Mouse (Mus musculus) splenic B cell, adult 2 months (primary cell): ENCODE data around the gene Clk1.
A peak's percentile ranks its signal among the peaks of the same experiment; 100 is the strongest.

Source experiments
- DNase-seq: peaks from one replicate; pipeline ENCODE4 v3.0.0-alpha.2; 2011; ENCODE audit warnings: low read depth, low spot score
- H3K27me3 ChIP-seq: 2 replicates; pipeline ENCODE4 v1.6.1; 2012; ENCODE audit warnings: mild to moderate bottlenecking, low read length, moderate library complexity, mixed read lengths; ENCODE audit not compliant: control insufficient read depth, poor library complexity, insufficient read depth, severe bottlenecking
- H3K36me3 ChIP-seq: 2 replicates; pipeline ENCODE4 v1.6.1; 2012; ENCODE audit warnings: mild to moderate bottlenecking, low read length, moderate library complexity, mixed read lengths; ENCODE audit not compliant: control insufficient read depth, poor library complexity, insufficient read depth, severe bottlenecking

The Clk1 gene

DNA sequence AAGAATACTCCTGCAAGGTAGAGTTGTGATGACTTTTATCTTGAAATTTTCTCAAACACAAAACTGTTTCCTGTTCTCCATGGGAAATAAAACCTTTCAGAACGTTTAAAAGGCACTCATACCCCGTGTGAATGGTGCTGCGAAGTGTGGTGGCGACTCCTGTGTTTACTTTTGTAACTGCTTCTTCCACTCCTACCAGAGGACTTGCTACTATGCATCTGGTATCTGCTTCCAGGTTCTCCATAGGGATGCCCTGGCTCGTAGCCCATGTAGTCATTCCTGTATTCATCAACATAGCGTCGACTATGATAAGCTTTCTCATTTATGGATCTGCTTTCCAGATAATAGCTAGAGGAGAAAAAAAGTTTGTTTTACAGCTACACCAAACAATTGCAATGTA is 2.9 kb downstream of the Clk1 start:
- H3K36me3 ChIP-seq, result peaks cover 31% of the 10 kb centered on the region
- H3K27me3 ChIP-seq, result no peaks in the 10 kb centered on the region
- no peak for DNase-seq

DNA sequence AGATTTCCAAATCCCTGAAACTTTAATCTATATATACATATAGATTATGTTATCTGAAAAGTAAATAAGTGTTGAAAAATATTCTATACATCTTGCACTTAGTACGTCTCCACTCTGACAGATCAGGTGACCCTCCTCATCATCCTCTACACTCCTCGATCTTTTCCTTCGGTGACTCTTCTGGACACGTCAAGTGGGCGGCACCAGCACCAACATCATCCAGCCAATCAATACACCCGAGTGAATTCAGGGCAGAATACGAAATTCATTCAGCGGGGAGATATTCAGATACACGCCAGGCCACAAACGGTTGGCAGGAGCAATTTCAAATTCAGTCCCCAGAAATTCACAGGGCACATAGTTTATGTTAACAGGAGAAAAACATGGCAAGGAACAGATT is 3.8 kb downstream of the Clk1 start:
- DNase-seq, result no peak
- Histone ChIP-seq H3K36me3 (peaks cover 38% of the 10 kb centered on the region), H3K27me3 (no peaks in the 10 kb centered on the region)

DNA sequence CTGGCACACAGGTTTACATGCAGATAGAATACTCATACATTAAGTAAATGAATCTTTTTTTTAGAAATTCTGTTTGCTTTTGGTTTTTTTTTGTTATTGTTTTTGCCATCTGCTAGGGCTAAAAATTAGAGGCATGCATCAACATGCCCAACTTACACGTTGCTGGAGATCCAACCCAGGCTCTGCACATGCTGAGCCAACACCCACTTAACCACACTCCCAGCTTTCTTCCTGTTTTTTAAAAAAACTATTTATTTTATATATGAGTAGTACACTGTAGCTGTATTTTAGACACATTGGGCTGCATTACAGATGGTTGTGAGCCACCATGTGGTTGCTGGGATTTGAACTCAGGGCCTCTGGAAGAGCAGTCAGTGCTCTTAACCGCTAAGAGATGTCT is 7.8 kb downstream of the Clk1 start:
- H3K27me3 ChIP-seq, result no peaks in the 10 kb centered on the region
- peaks cover 49% of the 10 kb centered on the region for H3K36me3 ChIP-seq
- DNase-seq, result no peak

DNA sequence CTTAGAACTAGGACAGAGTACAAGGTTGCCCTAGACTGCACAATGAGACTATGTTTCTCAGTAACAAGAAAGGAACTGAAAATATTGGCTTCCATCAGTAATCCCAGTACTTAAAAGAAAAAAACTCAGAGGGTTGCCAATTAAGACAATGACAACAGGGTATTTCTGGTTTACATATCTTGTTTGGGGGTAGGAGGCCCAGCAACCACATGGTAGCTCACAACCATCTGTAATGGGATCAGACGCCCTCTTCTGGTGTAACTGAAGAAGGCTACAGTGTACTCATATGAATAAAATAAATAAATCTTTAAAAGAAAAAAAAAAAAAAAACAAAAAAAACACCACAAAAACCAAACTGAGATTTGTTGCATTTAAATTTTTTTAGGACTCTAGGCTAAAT is 8.4 kb downstream of the Clk1 start:
- peak; percentile 59 for DNase-seq
- Histone ChIP-seq H3K27me3 (no peaks in the 10 kb centered on the region), H3K36me3 (peaks cover 51% of the 10 kb centered on the region)

DNA sequence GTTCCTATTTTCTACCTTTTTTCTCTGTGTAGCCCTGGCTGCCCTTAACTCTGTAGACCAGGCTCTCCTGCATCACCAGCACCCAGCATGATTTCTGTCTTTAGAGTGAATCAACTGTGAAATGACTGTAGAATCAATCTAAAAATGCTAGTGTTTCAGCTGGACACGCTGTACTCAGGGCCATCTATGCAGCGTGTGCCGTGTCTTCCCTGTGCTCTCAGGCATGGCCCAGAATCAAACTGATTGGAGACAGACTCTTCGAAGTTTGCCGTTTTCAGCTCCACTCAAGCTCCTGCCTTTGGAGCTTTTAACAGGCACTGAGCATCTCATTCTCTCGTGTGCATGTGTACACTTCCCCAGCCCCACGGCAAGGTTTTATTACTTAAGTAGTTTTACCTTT is 13.1 kb downstream of the Clk1 start:
- no peak for DNase-seq
- no peaks in the 10 kb centered on the region for H3K27me3 ChIP-seq
- peaks cover 27% of the 10 kb centered on the region for H3K36me3 ChIP-seq

DNA sequence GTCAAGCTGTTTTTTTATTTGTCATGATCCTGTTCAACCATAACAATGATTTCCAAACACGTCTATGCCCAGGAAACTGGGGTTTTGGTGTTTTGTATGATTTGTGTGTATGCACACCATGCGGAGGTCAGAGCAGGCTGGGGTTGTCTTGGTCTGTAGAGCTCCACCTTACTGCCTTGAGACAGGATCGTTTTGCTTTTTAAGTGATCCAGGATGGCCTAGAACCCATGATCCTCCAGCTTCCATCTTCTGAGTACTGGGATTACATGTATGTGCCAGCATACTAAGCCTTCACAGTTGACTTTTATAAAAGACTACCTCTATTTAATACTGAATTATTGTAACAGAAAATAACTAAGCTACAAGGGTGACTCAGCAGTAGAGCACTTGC is 13.7 kb downstream of the Clk1 start:
- H3K27me3 ChIP-seq, result no peaks in the 10 kb centered on the region
- DNase-seq, result no peak
- H3K36me3 ChIP-seq, result peaks cover 23% of the 10 kb centered on the region

DNA sequence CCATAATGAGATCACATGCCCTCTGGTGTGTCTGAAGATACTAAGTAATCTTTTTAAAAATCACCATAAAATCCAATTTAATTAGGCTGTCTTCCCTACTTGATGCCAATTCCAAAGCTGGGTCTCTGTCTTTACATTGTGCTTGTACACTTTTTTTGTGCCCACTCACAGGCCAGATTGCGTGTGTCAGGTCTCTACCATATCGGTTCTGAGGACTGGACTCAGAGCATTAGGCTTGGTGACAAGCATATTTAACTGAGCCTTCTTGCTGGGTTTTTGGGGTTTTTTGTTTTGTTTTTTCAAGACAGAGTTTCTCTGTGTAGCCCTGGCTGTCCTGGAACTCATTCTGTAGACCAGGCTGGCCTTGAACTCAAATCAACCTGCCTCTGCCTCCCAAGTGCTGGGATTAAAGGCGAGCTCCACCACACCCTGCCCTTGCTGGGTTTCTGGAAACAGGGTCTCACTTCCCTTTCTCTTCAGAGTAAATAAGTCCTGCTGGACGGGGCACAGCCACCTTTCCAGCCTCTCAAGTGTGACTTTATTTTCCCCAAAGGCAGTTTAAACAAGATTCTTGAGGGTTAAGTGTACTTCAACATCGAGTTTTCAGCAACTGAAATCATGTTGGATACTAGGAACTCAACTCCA is 14.2 kb downstream of the Clk1 start:
- Histone ChIP-seq H3K36me3 (peaks cover 18% of the 10 kb centered on the region), H3K27me3 (no peaks in the 10 kb centered on the region)
- no peak for DNase-seq

DNA sequence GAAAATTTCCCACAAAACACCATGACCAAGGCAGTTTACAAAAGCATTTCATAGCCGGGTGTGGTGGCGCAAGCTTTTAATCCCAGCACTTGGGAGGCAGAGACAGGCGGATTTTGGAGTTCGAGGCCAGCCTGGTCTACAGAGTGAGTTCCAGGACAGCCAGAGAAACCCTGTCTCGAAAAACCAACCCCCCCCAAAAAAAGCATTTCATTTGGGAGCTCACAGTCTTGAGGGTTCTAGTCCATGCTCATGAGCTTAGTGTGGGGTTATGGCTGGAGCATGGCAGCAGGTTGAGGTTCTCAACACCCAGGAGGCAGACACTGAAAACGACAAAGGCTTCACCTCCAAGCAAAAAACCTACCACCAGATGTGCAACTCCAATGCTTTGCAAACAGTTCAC is 15.7 kb downstream of the Clk1 start:
- no peaks in the 10 kb centered on the region for H3K27me3 ChIP-seq
- no peak for DNase-seq
- H3K36me3 ChIP-seq, result peaks cover 12% of the 10 kb centered on the region

DNA sequence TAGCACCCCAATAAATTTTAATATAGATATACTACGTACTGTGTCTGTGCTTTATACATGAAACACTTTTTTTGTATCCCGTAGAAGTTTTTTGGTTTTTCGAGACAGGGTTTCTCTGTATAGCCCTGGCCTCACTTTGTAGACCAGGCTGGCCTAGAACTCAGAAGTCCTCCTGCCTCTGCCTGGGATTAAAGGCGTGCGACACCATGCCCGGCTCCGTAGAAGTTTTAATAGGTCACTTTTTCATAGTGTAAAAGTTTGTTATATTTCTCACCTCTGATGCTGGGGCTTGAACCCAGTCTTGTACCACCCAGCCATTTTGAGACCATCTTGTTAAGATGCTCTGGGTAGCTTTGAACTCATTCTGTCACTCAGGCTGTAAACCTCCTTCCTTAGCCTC is 16.5 kb downstream of the Clk1 start:
- no peak for DNase-seq
- Histone ChIP-seq H3K27me3 (no peaks in the 10 kb centered on the region), H3K36me3 (peaks cover 16% of the 10 kb centered on the region)

DNA sequence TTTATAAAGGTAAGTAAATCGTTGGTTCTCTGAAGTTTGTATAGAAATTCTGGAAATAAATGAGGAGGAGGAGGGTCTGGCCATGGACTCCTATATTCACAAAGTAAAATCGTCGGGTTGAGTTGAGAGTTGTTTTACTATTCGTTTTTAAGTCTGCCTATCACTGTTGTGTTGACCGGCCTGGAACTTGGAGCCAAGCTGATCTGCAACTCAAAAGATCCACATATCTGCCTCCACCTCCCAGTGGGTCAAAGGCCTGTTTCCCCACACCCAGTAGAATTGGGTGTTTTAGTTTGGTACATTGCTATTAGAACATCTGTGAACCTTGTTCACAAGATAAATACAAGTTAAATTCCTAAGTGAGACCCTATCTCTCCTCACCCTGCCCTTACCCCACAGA is 20.1 kb downstream of the Clk1 start:
- peaks cover 22% of the 10 kb centered on the region for H3K36me3 ChIP-seq
- DNase-seq, result no peak
- H3K27me3 ChIP-seq, result no peaks in the 10 kb centered on the region

DNA sequence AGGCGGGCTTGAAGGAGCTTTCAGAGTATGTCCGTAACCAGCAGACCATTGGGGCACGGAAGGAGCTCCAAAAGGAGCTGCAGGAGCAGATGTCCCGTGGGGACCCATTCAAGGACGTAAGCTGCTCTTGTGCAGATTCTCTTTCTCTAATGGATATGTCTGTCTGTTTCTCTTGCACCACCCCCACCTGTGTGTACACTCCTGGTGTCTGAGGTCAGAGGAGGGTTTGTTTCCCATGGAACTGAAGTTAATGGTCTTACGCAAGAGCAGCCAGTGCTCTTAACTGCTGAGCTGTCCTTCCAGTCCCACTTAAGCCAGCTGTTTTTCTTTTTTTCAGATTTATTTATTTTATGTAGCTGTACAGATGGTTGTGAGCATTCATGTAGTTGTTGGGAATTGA is 22.5 kb downstream of the Clk1 start:
- H3K27me3 ChIP-seq, result no peaks in the 10 kb centered on the region
- no peak for DNase-seq
- peaks cover 29% of the 10 kb centered on the region for H3K36me3 ChIP-seq

DNA sequence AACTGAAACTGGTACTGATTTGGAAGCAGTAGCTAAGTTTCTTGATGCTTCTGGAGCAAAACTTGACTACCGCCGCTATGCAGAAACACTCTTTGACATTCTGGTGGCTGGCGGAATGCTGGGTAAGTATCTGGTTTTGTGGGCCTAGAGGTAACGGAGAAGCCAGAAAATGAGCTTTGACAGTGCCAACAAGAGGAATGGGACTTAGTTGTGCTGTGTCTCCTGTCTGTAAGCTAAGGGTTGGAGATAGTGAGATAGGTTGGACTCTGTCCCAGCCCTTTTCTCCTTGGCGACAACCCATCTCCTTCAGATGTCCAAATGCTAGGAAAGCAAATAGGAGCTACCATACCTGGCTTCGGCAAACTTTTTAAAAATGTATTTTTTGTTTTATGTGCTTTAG is 26.1 kb downstream of the Clk1 start:
- Histone ChIP-seq H3K27me3 (no peaks in the 10 kb centered on the region), H3K36me3 (peaks cover 31% of the 10 kb centered on the region)
- no peak for DNase-seq

DNA sequence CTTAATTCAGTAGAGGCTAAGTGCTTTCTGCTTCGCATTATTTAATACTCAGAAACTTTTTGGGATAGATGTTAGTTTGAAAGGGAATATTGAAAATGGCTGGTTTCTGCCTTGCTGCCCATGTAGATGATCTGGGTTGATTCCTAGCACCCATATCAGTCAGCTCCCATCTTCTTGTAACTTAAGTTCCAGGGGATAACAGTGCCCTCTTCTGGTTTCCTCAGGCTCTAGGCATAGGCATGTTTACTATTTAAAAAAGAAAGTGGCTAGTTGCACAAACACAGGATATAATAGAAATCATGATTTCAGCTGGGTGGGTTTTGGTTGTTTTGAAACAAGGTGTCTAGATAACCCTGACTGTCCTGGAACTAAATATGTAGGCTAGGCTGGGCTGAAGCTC is 27.7 kb downstream of the Clk1 start:
- no peak for DNase-seq
- peaks cover 23% of the 10 kb centered on the region for H3K36me3 ChIP-seq
- H3K27me3 ChIP-seq, result no peaks in the 10 kb centered on the region

DNA sequence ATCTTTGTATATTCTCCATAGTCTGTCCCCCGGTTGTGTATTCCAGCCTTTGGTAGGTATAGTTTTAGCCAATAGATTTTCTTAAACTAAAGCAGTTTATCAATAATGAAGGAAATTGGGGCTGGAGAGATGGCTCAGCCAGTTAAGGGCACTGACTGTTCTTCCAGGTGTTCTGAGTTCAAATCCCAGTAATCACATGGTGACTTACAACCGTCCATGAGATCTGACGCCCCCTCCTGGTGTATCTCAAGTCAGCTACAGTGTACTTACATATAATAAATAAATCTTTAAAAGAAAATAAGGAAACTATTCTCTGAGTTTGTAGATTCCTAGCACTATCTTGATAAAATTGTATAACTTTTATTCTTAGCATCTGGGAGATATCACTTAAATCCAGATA is 28.5 kb downstream of the Clk1 start:
- Histone ChIP-seq H3K36me3 (peaks cover 19% of the 10 kb centered on the region), H3K27me3 (no peaks in the 10 kb centered on the region)
- DNase-seq, result no peak

DNA sequence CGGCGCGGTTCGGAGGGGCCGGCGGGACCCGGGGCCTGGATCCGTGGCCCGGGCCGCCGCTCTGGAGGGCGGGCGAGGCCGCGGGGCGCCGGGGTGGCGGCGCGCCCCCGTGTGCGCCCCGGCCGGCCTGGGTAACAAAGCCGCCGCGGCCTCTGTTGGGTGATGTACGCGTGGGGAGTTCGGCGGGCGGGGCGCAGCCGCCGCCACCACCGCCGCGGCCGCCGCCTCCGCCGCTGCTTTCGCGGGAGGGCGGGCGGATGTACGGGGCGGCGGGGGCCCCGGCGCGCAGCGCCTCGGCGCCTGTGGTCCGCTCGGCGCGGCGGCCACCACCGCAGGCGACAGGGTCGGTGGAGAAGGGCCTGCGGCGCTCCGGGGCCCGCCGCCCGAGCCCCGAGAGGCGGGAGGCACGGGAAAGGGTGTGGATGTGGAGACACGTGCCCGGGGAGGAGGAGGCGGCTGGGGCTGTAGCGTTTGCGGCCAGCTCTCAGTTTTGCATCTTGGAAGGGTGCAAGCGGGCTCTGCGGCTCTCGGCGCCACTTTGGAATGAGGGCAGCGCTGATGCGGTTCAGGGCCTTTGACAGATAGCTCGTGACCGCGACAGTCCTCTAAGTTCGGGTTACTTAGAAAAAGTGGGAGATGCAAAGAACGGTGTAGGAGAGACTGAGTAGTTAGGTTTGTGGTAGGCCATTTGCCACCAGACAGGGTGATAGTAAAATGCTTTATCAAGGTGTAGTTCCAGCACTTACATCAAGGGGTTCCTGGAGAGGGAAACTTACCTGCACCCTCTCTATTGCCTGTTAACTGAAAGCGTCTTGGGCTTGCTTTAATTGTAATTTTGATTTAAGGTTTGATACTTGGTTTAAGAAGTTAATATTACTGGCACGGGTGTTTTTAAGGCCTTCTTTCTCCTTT is 30.3 kb downstream of the Clk1 start:
- Histone ChIP-seq H3K36me3 (peaks cover 14% of the 10 kb centered on the region), H3K27me3 (no peaks in the 10 kb centered on the region)
- peak; percentile 54 for DNase-seq
